Mouse (Mus musculus): ENCODE measurements around the gene Casr.

Gene Casr

DNA sequence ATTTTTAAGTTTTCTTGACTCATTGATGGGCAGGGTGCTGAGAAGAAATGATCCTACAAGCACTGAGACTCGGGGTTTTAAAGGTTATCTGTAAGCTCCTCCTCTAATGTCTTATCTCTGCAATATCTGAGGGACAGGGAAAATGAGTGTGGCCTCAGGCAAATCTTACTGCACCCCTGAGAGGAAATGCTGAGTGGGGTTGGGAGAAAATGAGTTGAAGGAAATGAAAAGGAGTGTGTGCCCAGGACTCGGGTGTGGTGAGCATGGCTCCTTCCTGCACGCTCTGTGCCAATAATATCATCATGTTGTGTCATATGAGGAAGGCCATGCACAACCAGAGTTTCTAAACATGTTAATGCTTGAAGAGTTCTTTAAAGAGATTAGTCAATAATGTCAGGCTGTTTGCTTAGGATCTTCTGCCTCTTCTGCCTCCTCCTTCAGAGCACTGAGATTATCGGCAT lies 106.6 kb downstream of the Casr start, which contains the start of gene Stfa3:
Gene Stfa3, minus strand, starts transcription at position 51 of the 461 bp plus-strand sequence.
- no peak for DNase-seq (ENCODE audit: low read depth in 1 of 2, low spot score in 2 of 2)
